Mouse (Mus musculus): ENCODE measurements around the gene Gm9964.
A peak's percentile ranks its signal among the peaks of the same experiment; 100 is the strongest.
"Not testable (repeated sequence)": the region's sequence is repeated elsewhere in the genome, so short reads cannot be mapped to it uniquely, and the experiment has no call there.

Gene Gm9964

GRCm38 (mm10) chr11:79296856-79297491, at the start of gene Gm9964:
Gm9964 (minus strand) TSS chr11:79296906.
- DNase-seq (ENCODE audit: low spot score in 2 of 2), result no peak

- peak in 1 of 2 experiments; percentile 19 for DNase-seq (ENCODE audit: low spot score in 2 of 2)
Measured at GRCm38 (mm10) chr11:79339808-79340781, 43.4 kb upstream of the Gm9964 start.

- peak; percentile 91 to 95 for DNase-seq (ENCODE audit: low spot score in 2 of 2)
Measured at GRCm38 (mm10) chr11:79339234-79339807, 42.6 kb upstream of the Gm9964 start, which contains the start of gene Nf1. Nf1 (plus strand) TSS chr11:79339693.

DNA sequence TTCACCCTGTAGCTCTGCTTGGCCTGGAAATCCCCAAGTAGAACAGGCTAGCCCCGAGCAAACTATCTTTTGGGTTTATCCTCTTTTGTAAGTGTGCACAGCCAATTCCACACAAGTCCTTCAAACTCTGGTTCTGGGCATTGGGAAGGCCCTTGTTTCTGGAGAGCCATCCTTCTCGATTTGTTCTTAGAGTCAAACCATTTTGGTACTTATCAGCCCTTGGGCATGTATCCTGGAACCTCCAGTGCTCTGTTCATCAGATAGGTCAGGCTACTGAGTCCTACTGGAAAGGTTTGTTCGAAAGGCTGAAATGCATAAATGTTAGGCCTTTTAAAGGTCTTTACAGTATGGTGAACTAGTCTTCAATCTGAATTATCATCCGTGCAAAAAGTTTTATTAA, 41.9 kb upstream of the Gm9964 start:
- no peak for DNase-seq (ENCODE audit: low spot score in 2 of 2)

GRCm38 (mm10) chr11:79336722-79337267, 40.1 kb upstream of the Gm9964 start:
- DNase-seq (ENCODE audit: low spot score in 2 of 2), result no peak

DNA sequence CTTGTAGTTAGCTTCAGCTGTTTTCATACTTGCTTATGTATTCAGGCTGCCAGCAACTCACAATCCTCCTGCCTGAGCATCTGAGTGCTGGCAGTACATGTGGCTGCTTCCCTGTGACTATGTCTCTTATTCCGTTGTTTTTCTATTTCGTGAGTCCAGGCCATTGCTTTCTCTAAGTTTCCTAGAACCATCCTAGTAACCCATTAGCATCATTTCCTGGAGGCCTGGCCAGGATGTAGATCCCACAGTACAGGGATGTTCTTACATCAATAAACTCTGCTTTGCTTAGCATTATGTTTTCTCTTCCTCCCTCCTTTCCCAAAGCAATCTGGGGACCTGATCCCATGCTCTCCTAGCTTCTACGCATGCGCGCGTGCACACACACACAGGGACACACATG, 38.4 kb upstream of the Gm9964 start:
- DNase-seq (ENCODE audit: low spot score in 2 of 2), result no peak

- DNase-seq (ENCODE audit: low spot score in 2 of 2), result no peak
Measured at GRCm38 (mm10) chr11:79329585-79329984, 32.9 kb upstream of the Gm9964 start.

DNA sequence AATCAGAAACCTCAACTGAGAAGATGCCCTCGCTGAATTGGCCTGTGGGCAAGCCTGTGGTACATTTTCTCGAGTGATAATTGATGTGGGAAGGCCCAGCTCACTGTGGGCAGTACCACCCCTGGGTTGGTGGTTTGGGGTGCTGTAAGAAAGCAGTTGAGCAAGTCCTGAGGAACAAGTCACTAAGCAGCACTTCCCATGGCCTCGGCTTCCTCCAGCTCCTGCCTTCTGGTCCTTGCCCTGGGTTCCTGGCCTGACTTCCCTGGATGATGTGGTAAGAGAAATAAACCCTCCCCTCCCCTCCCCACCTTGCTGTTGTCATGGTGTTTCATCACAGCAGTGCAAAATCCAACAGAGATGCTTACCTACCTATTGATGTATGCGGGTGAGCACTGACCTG, 31.4 kb upstream of the Gm9964 start:
- DNase-seq (ENCODE audit: low spot score in 2 of 2), result no peak

GRCm38 (mm10) chr11:79327106-79327505, 30.4 kb upstream of the Gm9964 start:
- DNase-seq (ENCODE audit: low spot score in 2 of 2), result no peak

- DNase-seq (ENCODE audit: low spot score in 2 of 2), result no peak
Measured at GRCm38 (mm10) chr11:79325663-79326062, 29.0 kb upstream of the Gm9964 start.

DNA sequence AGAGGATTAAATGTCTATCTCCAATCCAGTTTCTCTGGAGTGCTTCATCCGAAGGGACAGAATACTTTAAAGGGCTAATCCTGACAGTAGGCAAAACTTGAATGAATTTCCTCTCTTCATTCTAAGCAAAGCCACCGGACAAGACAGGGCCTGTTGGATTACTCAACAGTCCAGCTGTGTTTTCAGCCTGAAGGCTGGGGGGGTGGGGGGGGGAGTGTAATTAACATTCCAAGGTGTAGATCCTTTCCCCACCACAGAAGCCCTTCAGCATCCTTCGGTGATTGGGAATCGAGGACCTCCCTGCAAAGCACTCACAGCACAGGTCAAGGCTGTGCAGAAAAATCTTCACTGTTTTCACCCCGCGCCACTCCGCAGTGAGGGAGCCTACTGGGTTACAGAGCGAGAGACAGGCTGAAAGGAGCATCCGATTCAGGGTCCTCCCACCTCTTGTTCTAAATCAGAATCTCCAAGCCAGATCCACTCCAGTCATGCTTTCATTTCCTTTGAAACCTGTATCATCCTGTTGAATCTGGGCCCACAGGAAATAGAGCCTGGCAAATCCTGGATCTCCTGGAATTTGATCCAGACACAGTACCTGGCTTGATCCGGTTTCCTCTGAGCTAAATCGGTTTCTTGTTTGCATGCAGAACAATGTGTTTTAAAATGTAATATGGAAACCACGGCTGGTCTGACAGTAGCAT, 27.4 kb upstream of the Gm9964 start:
- DNase-seq (ENCODE audit: low spot score in 2 of 2), result no peak

DNA sequence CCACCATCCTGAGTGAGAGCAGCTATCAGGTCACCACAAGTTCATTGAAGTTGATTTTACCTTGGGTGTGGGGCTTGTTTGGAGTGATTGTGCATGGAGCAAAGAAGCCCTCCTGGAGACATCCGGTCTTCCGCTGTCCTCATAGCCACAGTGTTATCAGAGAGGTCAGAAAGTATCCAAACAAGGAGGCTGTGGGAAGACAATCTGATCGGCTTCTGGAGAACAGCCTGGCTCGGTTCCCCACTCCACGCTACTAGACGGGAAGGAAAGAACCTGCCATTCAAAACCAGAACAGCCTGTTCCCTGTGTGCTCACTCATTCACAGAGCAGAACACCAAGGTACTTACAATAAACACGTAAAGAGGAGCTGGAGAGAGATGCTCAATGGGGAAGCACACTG, 23.1 kb upstream of the Gm9964 start:
- DNase-seq (ENCODE audit: low spot score in 2 of 2), result no peak

DNA sequence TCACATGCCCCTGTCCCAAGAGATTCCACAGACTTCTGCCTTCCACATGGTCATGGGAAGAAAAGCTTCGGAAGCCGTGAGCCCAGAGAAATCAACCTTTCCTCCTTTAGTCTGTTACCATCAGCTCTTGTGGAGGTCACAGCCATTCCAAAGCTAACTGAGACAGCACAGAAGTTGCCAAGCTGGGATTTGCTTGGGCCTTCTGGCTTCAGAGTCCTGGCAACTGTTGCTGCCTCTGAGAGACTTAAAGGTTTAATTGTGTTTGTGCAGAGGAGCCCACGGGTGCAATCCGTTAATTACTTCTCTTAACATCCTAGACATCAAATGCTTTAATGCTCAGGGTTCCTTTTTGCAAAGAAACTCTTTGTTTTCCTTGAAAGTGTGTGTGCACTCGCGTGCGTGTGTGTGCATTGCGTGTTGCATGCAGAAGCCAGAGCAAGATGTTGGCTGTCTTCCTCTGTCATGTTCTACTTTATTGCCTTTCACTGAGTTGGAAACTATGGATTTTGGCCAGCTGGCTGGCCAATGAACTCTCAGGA, 20.2 kb upstream of the Gm9964 start:
- DNase-seq (ENCODE audit: low spot score in 2 of 2), result no peak

- no peak for DNase-seq (ENCODE audit: low spot score in 2 of 2)
Measured at GRCm38 (mm10) chr11:79310467-79310866, 13.8 kb upstream of the Gm9964 start.

DNA sequence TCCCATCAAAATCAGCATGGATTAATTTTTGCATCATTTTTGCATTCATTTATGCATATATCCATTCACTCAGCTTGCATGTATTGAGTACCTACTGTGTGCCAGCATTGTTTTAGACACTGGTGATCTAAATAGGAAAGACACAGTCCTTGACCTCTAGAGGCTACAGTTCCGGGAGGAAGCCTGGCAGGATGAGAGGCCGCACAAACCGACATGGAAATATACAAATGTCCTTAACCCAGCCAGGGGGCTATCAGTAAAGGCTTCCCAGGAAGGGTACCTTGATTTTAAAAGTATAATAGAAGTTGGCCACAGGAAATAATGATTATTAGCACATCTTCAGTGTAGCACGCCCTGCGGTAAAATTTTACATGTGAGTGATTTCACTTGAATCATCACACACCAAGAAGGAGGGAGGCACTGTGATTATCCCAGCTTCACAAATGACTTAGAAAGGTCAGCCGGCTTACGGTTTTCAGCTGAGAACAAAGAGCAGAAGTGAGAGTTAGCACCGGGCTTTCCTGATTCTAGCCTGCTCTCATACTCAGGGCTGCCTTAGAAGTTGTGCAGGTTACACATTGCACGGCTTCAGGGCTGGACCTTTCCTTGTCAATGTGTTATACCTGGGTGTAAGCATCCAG, 11.0 kb upstream of the Gm9964 start:
- no peak for DNase-seq (ENCODE audit: low spot score in 2 of 2)

- DNase-seq (ENCODE audit: low spot score in 2 of 2), result peak in 1 of 2 experiments; percentile 23
Measured at GRCm38 (mm10) chr11:79306996-79307395, 10.3 kb upstream of the Gm9964 start.

DNA sequence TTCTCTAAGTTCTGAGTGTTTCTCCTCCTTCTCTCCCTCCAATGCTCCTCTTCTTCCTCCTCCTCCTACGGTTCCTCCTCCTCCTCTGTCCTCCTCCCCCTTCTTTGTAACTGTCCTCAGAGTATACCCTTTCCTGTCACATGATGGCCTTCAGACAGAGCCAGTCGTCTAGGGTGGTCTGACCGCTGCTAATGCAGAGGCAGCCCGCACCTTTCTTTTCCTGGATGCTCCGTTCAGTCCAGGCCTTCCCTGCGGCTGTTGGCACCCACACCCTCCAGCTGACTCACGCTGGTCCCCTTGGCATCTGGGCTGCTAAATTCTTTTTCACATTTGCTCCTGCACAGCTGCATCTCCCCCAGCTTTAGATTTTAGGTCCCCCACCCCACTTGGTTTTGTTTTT, 9.8 kb upstream of the Gm9964 start:
- DNase-seq (ENCODE audit: low spot score in 2 of 2), result no peak

DNA sequence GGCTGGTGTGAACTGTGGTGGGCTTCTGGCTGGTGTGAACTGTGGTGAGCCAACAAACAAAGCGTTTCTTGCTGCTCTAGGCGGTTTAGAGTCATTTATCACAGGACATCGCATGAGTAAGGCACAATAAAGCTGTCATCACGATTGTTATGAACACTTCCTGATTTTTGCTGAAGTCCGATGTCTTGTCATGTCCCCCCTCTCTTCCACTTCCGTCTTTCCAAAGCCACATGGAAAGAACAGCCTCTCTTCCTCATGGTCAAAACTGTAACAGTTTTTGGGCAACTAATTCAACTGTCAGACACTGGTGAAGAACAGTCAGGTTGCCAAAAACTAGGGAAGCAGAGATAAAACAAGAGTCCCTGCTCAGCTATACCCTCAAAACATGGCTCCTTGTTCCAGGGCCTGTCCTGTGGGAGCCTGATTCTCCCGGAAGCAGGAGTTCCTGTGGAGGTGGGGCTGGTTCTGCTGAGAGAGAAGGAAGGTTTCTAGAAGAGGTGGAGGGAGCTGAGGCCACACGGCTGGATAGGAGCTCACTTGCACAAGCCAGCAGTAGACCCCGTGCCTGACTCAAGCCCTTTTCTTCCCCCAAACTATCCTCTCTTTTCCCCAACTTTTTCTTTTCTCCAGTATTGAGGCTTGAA, 9.1 kb upstream of the Gm9964 start:
- no peak for DNase-seq (ENCODE audit: low spot score in 2 of 2)

DNA sequence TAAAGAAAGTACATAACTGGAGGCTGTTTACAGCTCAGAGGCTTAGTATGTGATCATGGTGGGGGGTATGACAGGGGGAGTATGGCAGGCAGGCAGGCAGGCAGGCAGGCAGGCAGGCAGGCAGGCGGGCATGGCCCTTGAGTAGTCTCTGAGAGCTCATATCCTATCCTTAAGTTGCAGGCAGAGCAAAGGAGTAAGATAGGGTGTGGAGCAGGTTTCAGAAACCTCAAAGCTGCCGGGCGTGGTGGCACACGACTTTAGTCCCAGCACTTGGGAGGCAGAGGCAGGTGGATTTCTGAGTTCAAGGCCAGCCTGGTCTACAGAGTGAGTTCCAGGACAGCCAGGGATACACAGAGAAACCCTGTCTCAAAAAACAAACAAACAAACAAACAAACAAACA, 7.5 kb upstream of the Gm9964 start:
- DNase-seq (ENCODE audit: low spot score in 2 of 2), result not testable (repeated sequence)

DNA sequence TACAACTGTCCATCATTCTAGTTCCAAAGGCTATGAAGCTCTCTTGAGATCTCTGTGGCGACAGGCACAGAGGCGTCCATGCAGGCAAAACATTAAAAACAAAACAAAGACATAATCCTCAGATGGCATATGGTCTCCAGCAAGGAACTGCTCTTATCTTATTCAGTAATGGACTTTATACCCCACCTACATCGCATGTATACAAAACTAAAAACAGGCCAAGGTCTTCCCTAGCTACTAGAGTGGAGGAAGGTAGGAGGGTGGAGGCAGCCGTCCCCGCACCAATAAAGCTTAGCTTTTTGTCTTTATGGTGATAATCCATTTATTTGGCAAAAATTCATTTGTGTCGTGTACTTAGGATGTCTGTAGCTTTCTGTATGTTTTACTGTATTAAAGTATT, 6.4 kb upstream of the Gm9964 start:
- no peak for DNase-seq (ENCODE audit: low spot score in 2 of 2)

All from frontal cortex, postnatal 14 days (tissue).